21 mouse cellular contexts compared by ENCODE assay signal in the genomic region with DNA sequence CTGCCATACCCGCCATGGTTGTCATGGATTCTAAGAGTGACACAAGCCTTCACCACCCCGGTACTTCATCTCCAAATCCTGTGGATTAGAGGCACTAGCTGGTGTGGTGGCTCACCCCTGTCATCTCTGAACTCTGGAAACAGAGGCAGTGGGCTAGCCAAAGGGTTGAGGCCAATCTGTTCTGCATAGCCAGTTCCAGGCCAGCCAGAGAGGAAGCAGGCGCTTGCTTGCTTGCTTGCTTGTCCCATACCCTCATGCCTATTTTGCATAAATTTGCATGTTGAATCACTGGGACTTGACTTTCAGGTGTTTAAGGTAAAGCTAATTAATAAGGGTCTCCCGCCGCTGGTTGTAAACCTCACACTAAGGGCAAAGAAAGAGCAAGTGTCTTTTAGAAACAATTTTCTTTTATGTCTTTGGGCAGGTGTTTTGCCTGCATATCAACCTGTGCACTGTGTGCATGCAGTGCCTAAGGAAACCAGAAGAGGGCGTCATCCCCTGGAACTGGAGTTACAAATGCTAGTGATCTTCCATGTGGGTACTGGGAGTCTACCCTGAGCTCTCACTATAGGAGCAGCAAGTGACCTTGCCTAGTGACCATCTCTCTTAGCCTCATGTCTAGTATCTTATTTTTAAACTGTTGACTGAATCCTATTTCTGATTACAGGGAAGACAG.
DNase-seq lines count a peak whose midpoint lies in the region; ATAC-seq and TF ChIP-seq lines count a peak whose summit lies in the region.
"Had no signal": no experiment of that assay in that cellular context is flagged by ENCODE, and none has a peak within 500 bp of the region (broad histone marks: within the 10 kb centered on the region; RNA-seq: fewer than 3 reads in every experiment).

No protein-coding gene starts in this region.

- H3K4me3 ChIP-seq in hindbrain, postnatal 0 days (ENCODE audit: low read length) = no peak overlapping the region
- no peak overlapping the region for H3K4me3 ChIP-seq in hindbrain, embryonic 11.5 days (ENCODE audit: low read depth, low read length)
- no peak overlapping the region for H3K4me3 ChIP-seq in liver, embryonic 14.5 days (ENCODE audit: insufficient read depth in 1 of 2, low read depth in 2 of 2, low read length in 2 of 2)
- no peak overlapping the region for H3K4me3 ChIP-seq in liver, postnatal 0 days (ENCODE audit: low read depth, low read length)
- H3K4me3 ChIP-seq: hindbrain, embryonic 12.5 days; limb, embryonic 10.5 days; liver, embryonic 13.5 days; myocyte; neural tube, embryonic 15.5 days had no signal

- 76% methylated on average over 6 of the region's 6 CpGs for WGBS in hindbrain, postnatal 0 days
- 78% methylated on average over 6 of the region's 6 CpGs for WGBS in hindbrain, embryonic 11.5 days
- 58% methylated on average over 6 of the region's 6 CpGs for WGBS in liver, embryonic 14.5 days (ENCODE audit: insufficient replicate concordance)
- 70% methylated on average over 6 of the region's 6 CpGs for WGBS in liver, postnatal 0 days (ENCODE audit: insufficient replicate concordance)

- TF ChIP-seq CTCF in hindbrain, postnatal 0 days (IDR thresholded peaks at IDR 0.05; ENCODE audit: low read depth) = peak; percentile 60
- TF ChIP-seq CTCF in liver, embryonic 14.5 days (IDR thresholded peaks at IDR 0.05; ENCODE audit: low read depth) = peak; percentile 23; the same call in 1 of the 2 replicates
- no peak; the same call in 1 of the 2 replicates for TF ChIP-seq CTCF in liver, postnatal 0 days (IDR thresholded peaks at IDR 0.05; ENCODE audit: low read depth)
- peak; percentile 39; the same call in 1 of the 2 replicates for TF ChIP-seq CTCF in brain, embryonic 14.5 days (IDR thresholded peaks at IDR 0.05; ENCODE audit: borderline replicate concordance, extremely low read depth, insufficient read depth, insufficient read length)

- no peaks in the 10 kb centered on the region for H3K27me3 ChIP-seq in hindbrain, postnatal 0 days (ENCODE audit: insufficient read depth, low read length)
- no peaks in the 10 kb centered on the region for H3K27me3 ChIP-seq in hindbrain, embryonic 11.5 days (ENCODE audit: control insufficient read depth, insufficient read depth, low read length)
- no peaks in the 10 kb centered on the region for H3K27me3 ChIP-seq in liver, embryonic 14.5 days (ENCODE audit: control insufficient read depth, insufficient read depth, low read length)
- H3K27me3 ChIP-seq in liver, postnatal 0 days (ENCODE audit: insufficient read depth, low read length) = no peaks in the 10 kb centered on the region
- H3K27me3 ChIP-seq: hindbrain, embryonic 12.5 days; liver, embryonic 13.5 days had no signal

- H3K9me3 ChIP-seq in hindbrain, postnatal 0 days (ENCODE audit: low read length) = no peaks in the 10 kb centered on the region
- H3K9me3 ChIP-seq in hindbrain, embryonic 11.5 days (ENCODE audit: control insufficient read depth, low read length) = no peaks in the 10 kb centered on the region
- no peaks in the 10 kb centered on the region for H3K9me3 ChIP-seq in liver, embryonic 14.5 days (ENCODE audit: control insufficient read depth, low read length)
- H3K9me3 ChIP-seq in liver, postnatal 0 days (ENCODE audit: low read length) = no peaks in the 10 kb centered on the region
- H3K9me3 ChIP-seq: hindbrain, embryonic 12.5 days; limb, embryonic 10.5 days; liver, embryonic 13.5 days; neural tube, embryonic 15.5 days had no signal

- no peak for TF ChIP-seq EP300 in liver, embryonic 14.5 days (IDR thresholded peaks at IDR 0.05; ENCODE audit: low read depth)
- TF ChIP-seq EP300 in liver, postnatal 0 days (IDR thresholded peaks at IDR 0.05; ENCODE audit: low read depth) = no peak

- H3K4me1 ChIP-seq in hindbrain, postnatal 0 days (ENCODE audit: insufficient read depth, low read length) = no peaks in the 10 kb centered on the region; the same call in 1 of the 2 replicates
- no peaks in the 10 kb centered on the region for H3K4me1 ChIP-seq in hindbrain, embryonic 11.5 days (replicated peaks; ENCODE audit: control insufficient read depth, insufficient read depth, low read length)
- no peaks in the 10 kb centered on the region for H3K4me1 ChIP-seq in liver, embryonic 14.5 days (replicated peaks; ENCODE audit: control insufficient read depth in 2 of 2, insufficient read depth in 2 of 2, low read length in 1 of 2)
- H3K4me1 ChIP-seq in liver, postnatal 0 days (ENCODE audit: insufficient read depth) = no peaks in the 10 kb centered on the region
- H3K4me1 ChIP-seq: liver, embryonic 13.5 days had no signal

- no peaks in the 10 kb centered on the region for H3K36me3 ChIP-seq in hindbrain, postnatal 0 days (ENCODE audit: insufficient read depth, low read length)
- no peaks in the 10 kb centered on the region for H3K36me3 ChIP-seq in hindbrain, embryonic 11.5 days (ENCODE audit: control insufficient read depth, insufficient read depth, low read length)
- no peaks in the 10 kb centered on the region for H3K36me3 ChIP-seq in liver, embryonic 14.5 days (replicated peaks; ENCODE audit: control insufficient read depth, insufficient read depth, low read depth)
- no peaks in the 10 kb centered on the region for H3K36me3 ChIP-seq in liver, postnatal 0 days (replicated peaks; ENCODE audit: insufficient read depth, low read length)
- H3K36me3 ChIP-seq: hindbrain, embryonic 12.5 days; limb, embryonic 10.5 days; liver, embryonic 13.5 days; neural tube, embryonic 15.5 days had no signal

- H3K27ac ChIP-seq in hindbrain, postnatal 0 days = no peak overlapping the region
- H3K27ac ChIP-seq in hindbrain, embryonic 11.5 days (ENCODE audit: low read depth, low read length) = no peak overlapping the region
- H3K27ac ChIP-seq in liver, embryonic 14.5 days = no peak overlapping the region
- no peak overlapping the region for H3K27ac ChIP-seq in liver, postnatal 0 days (ENCODE audit: low read depth)
- H3K27ac ChIP-seq: limb, embryonic 10.5 days; liver, embryonic 13.5 days had no signal

- no peak overlapping the region for H3K4me2 ChIP-seq in hindbrain, postnatal 0 days (ENCODE audit: low read depth, low read length)
- no peak overlapping the region for H3K4me2 ChIP-seq in hindbrain, embryonic 11.5 days (replicated peaks; ENCODE audit: low read depth, low read length)
- no peak overlapping the region for H3K4me2 ChIP-seq in liver, embryonic 14.5 days (ENCODE audit: low read depth)
- no peak overlapping the region for H3K4me2 ChIP-seq in liver, postnatal 0 days (ENCODE audit: low read depth, low read length)
- H3K4me2 ChIP-seq: hindbrain, embryonic 12.5 days; liver, embryonic 13.5 days; midbrain, embryonic 11.5 days; neural tube, embryonic 15.5 days had no signal

- TF ChIP-seq POLR2A in brain, embryonic 14.5 days (IDR thresholded peaks at IDR 0.05; ENCODE audit: borderline replicate concordance, extremely low read depth, insufficient read depth, insufficient read length, poor library complexity, severe bottlenecking) = no peak

- no peak overlapping the region for H3K9ac ChIP-seq in hindbrain, postnatal 0 days (replicated peaks; ENCODE audit: low read length)
- no peak overlapping the region for H3K9ac ChIP-seq in hindbrain, embryonic 11.5 days (ENCODE audit: low read depth, low read length)
- no peak overlapping the region for H3K9ac ChIP-seq in liver, embryonic 14.5 days (replicated peaks)
- H3K9ac ChIP-seq in liver, postnatal 0 days (replicated peaks) = no peak overlapping the region
- H3K9ac ChIP-seq: hindbrain, embryonic 12.5 days; liver, embryonic 13.5 days; neural tube, embryonic 15.5 days had no signal

- ATAC-seq in hindbrain, postnatal 0 days = no peak
- ATAC-seq in hindbrain, embryonic 11.5 days (ENCODE audit: low FRiP score) = no peak
- no peak for ATAC-seq in liver, embryonic 14.5 days (ENCODE audit: insufficient read depth)
- no peak for ATAC-seq in liver, postnatal 0 days
- ATAC-seq in megakaryocyte-erythroid progenitor cell, adult 5-6 weeks (replicated peaks; ENCODE audit: low FRiP score, low TSS enrichment, poor library complexity, severe bottlenecking) = no peak
- ATAC-seq: activated CD4-positive, CD25-positive, alpha-beta regulatory T cell, adult 4 months had no signal

- DNase-seq in hindbrain, postnatal 0 days (ENCODE audit: low spot score) = no peak
- no peak for DNase-seq in hindbrain, embryonic 11.5 days (ENCODE audit: low spot score)
- DNase-seq in liver, embryonic 14.5 days (ENCODE audit: low read depth in 3 of 3, low spot score in 3 of 3) = no peak
- no peak for DNase-seq in liver, postnatal 0 days
- DNase-seq in ES-CJ7 (ENCODE audit: low read depth, low spot score) = peak; percentile 74
- no peak for DNase-seq in brain, embryonic 14.5 days (ENCODE audit: low read depth)
- no peak for DNase-seq in adrenal gland, adult 8-10 months
- DNase-seq: adrenal gland, postnatal 36 days; cerebellum, adult 9-11 months; heart, adult 11 months; kidney, adult 18-20 months; liver, embryonic 13.5 days; right cerebral cortex, postnatal 25 days; thymus, postnatal 4 days had no signal
